Mouse (Mus musculus) left cerebral cortex, postnatal 36 days (tissue): ENCODE results near the gene Tspan6. TPM values are rescaled to one million over a fixed set of nuclear protein-coding genes. Genes with fewer than 3 reads are reported as not detected.

Experiments
- total RNA-seq, 2 experiments: library from RNA; stranded (reverse); gene quantifications; 2 replicates each; pipeline ENCODE4 v1.2.3; 2021

The Tspan6 gene
- total RNA-seq, 2 experiments from 2014 or later = 15.0 to 16.0 TPM

Other genes with a start within 250 kb of the Tspan6 start
- gene Pcdh19, start 209.4 kb downstream of the Tspan6 start, total RNA-seq = 10 to 100 TPM; 31.1 to 38.2 TPM
- under 1 TPM; 0.29 to 0.47 TPM for gene Tnmd, start 47.4 kb downstream of the Tspan6 start, total RNA-seq
- 1 to 10 TPM in 1 of 2 experiments, under 1 TPM in 1; 0.97 to 1.0 TPM for gene Srpx2, start 10.0 kb upstream of the Tspan6 start, total RNA-seq
- gene Sytl4, start 83.4 kb upstream of the Tspan6 start, total RNA-seq = under 1 TPM; 0.27 to 0.54 TPM
- 100 to 1,000 TPM; 110 to 135 TPM for gene Cstf2, start 160.8 kb upstream of the Tspan6 start, total RNA-seq